30 mouse cellular contexts compared by ENCODE assay signal in the genomic region with DNA sequence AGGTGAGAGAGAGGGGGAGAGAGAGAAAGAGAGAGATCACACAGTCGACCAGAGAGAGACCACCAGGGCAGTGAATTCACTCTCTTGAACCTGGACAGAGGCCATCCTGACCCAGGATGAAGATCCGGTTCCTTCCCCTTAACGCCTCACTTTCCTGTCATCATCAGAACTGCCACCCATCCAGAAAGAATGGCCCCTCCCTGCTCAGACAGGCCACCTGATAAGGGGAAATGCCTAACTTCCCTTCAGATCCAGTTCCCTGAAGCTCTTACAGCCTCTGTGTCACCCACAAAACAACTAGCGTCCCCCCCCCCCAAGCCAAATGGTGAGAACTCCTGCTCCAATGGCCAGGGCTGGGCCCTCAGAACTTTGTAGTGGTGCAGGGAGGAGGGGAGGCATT. TPM values are rescaled to one million over a fixed set of nuclear protein-coding genes. Genes with fewer than 3 reads are reported as not detected.
DNase-seq lines count a peak whose midpoint lies in the region; ATAC-seq lines count a peak whose summit lies in the region.
"Had no signal": no experiment of that assay in that cellular context is flagged by ENCODE, and none has a peak within 500 bp of the region (broad histone marks: within the 10 kb centered on the region; RNA-seq: fewer than 3 reads in every experiment).

No protein-coding gene starts in this region.

- DNase-seq in kidney, adult 18-20 months = no peak
- DNase-seq in B cell, adult 2 months = peak; percentile 40 to 52
- no peak for DNase-seq in spleen, adult 12 weeks (ENCODE audit: low spot score)
- no peak for DNase-seq in adrenal gland, adult 8-10 months
- DNase-seq: adrenal gland, adult 2 months; cerebellum, adult 11 months; forebrain, postnatal 0 days; gastrocnemius, postnatal 14 days; heart, adult 18-20 months; kidney, adult 8-10 months; kidney, postnatal 10 days; layer of hippocampus, adult 9-11 months; liver; lung, postnatal 4 days; right cerebral cortex, postnatal 25 days had no signal

- no peaks in the 10 kb centered on the region for H3K36me3 ChIP-seq in kidney, embryonic 16.5 days (ENCODE audit: insufficient read depth, low read length)
- H3K36me3 ChIP-seq: forebrain, embryonic 12.5 days; hindbrain, embryonic 10.5 days; intestine, embryonic 15.5 days; liver, embryonic 15.5 days; midbrain, embryonic 10.5 days; midbrain, embryonic 15.5 days; neural tube, embryonic 15.5 days had no signal

- H3K27me3 ChIP-seq in kidney, embryonic 16.5 days (ENCODE audit: insufficient read depth, low read length) = no peaks in the 10 kb centered on the region
- H3K27me3 ChIP-seq: intestine, embryonic 15.5 days; midbrain, embryonic 15.5 days; neural tube, embryonic 15.5 days had no signal

- H3K4me1 ChIP-seq in kidney, embryonic 16.5 days (ENCODE audit: insufficient read depth, low read length) = peaks cover 30% of the 10 kb centered on the region

- H3K4me3 ChIP-seq in kidney, embryonic 16.5 days (ENCODE audit: low read length) = no peak overlapping the region
- H3K4me3 ChIP-seq: forebrain, embryonic 12.5 days; hindbrain, embryonic 10.5 days; intestine, embryonic 15.5 days; liver, embryonic 15.5 days; midbrain, embryonic 10.5 days; midbrain, embryonic 15.5 days; neural tube, embryonic 15.5 days had no signal

- WGBS in kidney, embryonic 16.5 days = 50% methylated on average over 4 of the region's 4 CpGs

- ATAC-seq in kidney, embryonic 16.5 days (ENCODE audit: low FRiP score, low TSS enrichment) = no peak
- peak; percentile 35; the same call in 1 of the 2 replicates for ATAC-seq in common myeloid progenitor, adult 5-6 weeks (replicated peaks; ENCODE audit: low read depth, poor library complexity, severe bottlenecking)
- ATAC-seq in megakaryocyte progenitor cell, adult 5-6 weeks (replicated peaks; ENCODE audit: poor library complexity) = peak; percentile 43
- no peak for ATAC-seq in inflammation-experienced regulatory T-cells, adult 6 months
- ATAC-seq: activated CD4-positive, CD25-positive, alpha-beta regulatory T cell, adult 4 months; CD4-positive, CD25-positive, alpha-beta regulatory T cell, adult 4 months; forebrain, postnatal 0 days; hindbrain, embryonic 16.5 days; intestine, embryonic 15.5 days; midbrain, embryonic 15.5 days had no signal

- H3K27ac ChIP-seq in kidney, embryonic 16.5 days (ENCODE audit: low read length) = no peak overlapping the region
- H3K27ac ChIP-seq: forebrain, embryonic 12.5 days; hindbrain, embryonic 10.5 days; intestine, embryonic 15.5 days; liver, embryonic 15.5 days; midbrain, embryonic 10.5 days; midbrain, embryonic 15.5 days; neural tube, embryonic 15.5 days had no signal

- no peak overlapping the region for H3K4me2 ChIP-seq in kidney, embryonic 16.5 days (replicated peaks; ENCODE audit: low read depth, low read length)
- H3K4me2 ChIP-seq: forebrain, embryonic 12.5 days; heart, embryonic 11.5 days; intestine, embryonic 15.5 days; liver, embryonic 15.5 days; midbrain, embryonic 15.5 days; neural tube, embryonic 15.5 days had no signal

- H3K9ac ChIP-seq in kidney, embryonic 16.5 days (replicated peaks; ENCODE audit: low read length) = 0 out of 2 replicates have a peak overlapping the region, but pooled peaks have one; percentile 25
- H3K9ac ChIP-seq: forebrain, embryonic 12.5 days; forebrain, postnatal 0 days; intestine, embryonic 15.5 days; liver, embryonic 15.5 days; midbrain, embryonic 15.5 days; neural tube, embryonic 15.5 days had no signal

- H3K9me3 ChIP-seq in kidney, embryonic 16.5 days (ENCODE audit: low read length) = no peaks in the 10 kb centered on the region
- H3K9me3 ChIP-seq: intestine, embryonic 15.5 days; liver, embryonic 15.5 days; midbrain, embryonic 15.5 days; neural tube, embryonic 15.5 days had no signal

RNA-seq across cellular contexts. Expression of gene H3f3a, which starts 42.0 kb away (rescaled TPM):
- 2,516 and 2,589 TPM in 2 replicates for polyA plus RNA-seq in kidney, embryonic 16.5 days (2015; fragmentation: Nextera tagmentation; extraction: Ambion mirVana)
- total RNA-seq in common myeloid progenitor, adult 5-6 weeks (2017) = 1,892 and 2,280 TPM in 2 replicates
- total RNA-seq in megakaryocyte progenitor cell, adult 5-6 weeks (2015) = 1,870 and 2,095 TPM in 2 replicates
- 1,724 and 1,809 TPM in 2 replicates for total RNA-seq in megakaryocyte progenitor cell, adult 5-6 weeks (2017)
- 100 to 1,000 TPM; 553 to 843 (median 762) TPM for polyA plus RNA-seq in inflammation-experienced regulatory T-cells, adult 6 months (2017; shearing (Covaris generic))
- 100 to 1,000 TPM; 575 to 749 (median 648) TPM for total RNA-seq in adrenal gland, adult 8-10 months (2022)

RNA-seq across cellular contexts. Expression of gene Acbd3, which starts 45.9 kb away (rescaled TPM):
- polyA plus RNA-seq in kidney, embryonic 16.5 days (2015; fragmentation: Nextera tagmentation; extraction: Ambion mirVana) = 22.7 and 23.3 TPM in 2 replicates
- total RNA-seq in common myeloid progenitor, adult 5-6 weeks (2017) = 38.8 and 39.6 TPM in 2 replicates
- 23.9 and 27.3 TPM in 2 replicates for total RNA-seq in megakaryocyte progenitor cell, adult 5-6 weeks (2015)
- total RNA-seq in megakaryocyte progenitor cell, adult 5-6 weeks (2017) = 43.0 and 46.5 TPM in 2 replicates
- polyA plus RNA-seq in inflammation-experienced regulatory T-cells, adult 6 months (2017; shearing (Covaris generic)) = 10 to 100 TPM; 10.9 to 14.4 (median 14.0) TPM
- total RNA-seq in adrenal gland, adult 8-10 months (2022) = 10 to 100 TPM; 48.1 to 51.3 (median 50.6) TPM

Comparison
In these comparisons a context has a peak if more than half of its experiments do, and no peak if none do; other contexts are left out.
1. ATAC-seq: peak in common myeloid progenitor, adult 5-6 weeks (single experiment) and megakaryocyte progenitor cell, adult 5-6 weeks (single experiment); none in kidney, embryonic 16.5 days (single experiment) and inflammation-experienced regulatory T-cells, adult 6 months (single experiment).
2. DNase-seq: peak in B cell, adult 2 months (2 of 2); none in kidney, adult 18-20 months (single experiment), spleen, adult 12 weeks (single experiment) and adrenal gland, adult 8-10 months (single experiment).